In the genomic region with DNA sequence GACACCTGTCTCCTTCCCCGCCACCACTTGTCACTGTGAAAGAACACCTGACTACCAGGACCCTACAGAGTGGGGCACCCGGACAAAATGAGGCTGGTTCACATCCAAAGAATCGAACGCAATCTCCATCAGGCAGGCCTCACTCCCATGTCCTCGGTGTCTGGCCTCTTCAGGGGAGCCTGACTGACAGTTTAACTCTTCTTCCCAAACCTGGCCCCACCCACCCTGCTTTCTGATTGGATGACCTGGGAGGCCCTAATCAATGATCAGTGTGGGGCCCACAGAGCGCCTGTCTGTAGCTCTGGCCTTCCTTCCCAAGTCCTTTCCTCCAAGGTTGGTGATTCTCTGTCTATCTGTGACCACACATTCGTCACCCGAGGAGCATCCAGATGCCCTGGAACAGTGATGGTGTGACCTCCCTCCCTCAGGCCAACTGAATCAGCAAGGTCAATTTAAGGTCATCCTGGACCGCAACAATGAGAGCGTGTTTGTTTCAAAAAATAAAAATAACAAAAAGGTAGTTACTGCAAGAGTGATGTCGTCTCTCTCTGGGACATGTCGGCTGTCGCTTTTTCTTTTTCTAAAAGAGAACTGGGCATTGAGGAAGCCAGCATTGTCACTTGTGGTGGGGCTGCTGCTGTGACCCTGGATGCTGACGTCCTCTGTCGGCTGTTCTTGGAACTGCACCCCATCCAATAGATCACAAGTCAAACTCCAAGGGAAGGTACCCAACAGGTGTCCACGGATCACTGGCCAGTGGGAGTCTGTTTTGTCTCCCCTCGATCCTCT, we compare ENCODE assay signal across 9 mouse cellular contexts. TPM values are rescaled to one million over a fixed set of nuclear protein-coding genes. Genes with fewer than 3 reads are reported as not detected.
DNase-seq lines count a peak whose midpoint lies in the region; ATAC-seq and TF ChIP-seq lines count a peak whose summit lies in the region.
"Had no signal": no experiment of that assay in that cellular context is flagged by ENCODE, and none has a peak within 500 bp of the region (broad histone marks: within the 10 kb centered on the region; RNA-seq: fewer than 3 reads in every experiment).

No protein-coding gene starts in this region.

- H3K27ac ChIP-seq in heart, embryonic 12.5 days (ENCODE audit: poor library complexity, severe bottlenecking) = no peak overlapping the region
- H3K27ac ChIP-seq in limb, embryonic 10.5 days = 0 out of 2 replicates have a peak overlapping the region, but pooled peaks have one; percentile 4
- H3K27ac ChIP-seq in thymus, adult 2 months (ENCODE audit: control insufficient read depth, insufficient read depth, low read length) = no peak overlapping the region

- peaks cover 42% of the 10 kb centered on the region for H3K4me1 ChIP-seq in heart, embryonic 12.5 days (replicated peaks)
- H3K4me1 ChIP-seq in limb, embryonic 10.5 days = peaks cover 46% of the 10 kb centered on the region
- H3K4me1 ChIP-seq in thymus, adult 2 months (replicated peaks; ENCODE audit: control insufficient read depth, insufficient read depth, low read length) = peaks cover 5% of the 10 kb centered on the region

- no peak for TF ChIP-seq POLR2A in thymus, adult 2 months (IDR thresholded peaks at IDR 0.05; ENCODE audit: control insufficient read depth, extremely low read depth, insufficient read depth, low read length, poor library complexity)

- no peak overlapping the region for H3K4me2 ChIP-seq in heart, embryonic 12.5 days

- 35% methylated on average over 17 of the region's 17 CpGs for WGBS in heart, embryonic 12.5 days
- WGBS in limb, embryonic 10.5 days = 25% methylated on average over 17 of the region's 17 CpGs
- WGBS in thymus, adult 2 months = 79% methylated on average over 17 of the region's 17 CpGs

- H3K27me3 ChIP-seq in heart, embryonic 12.5 days (replicated peaks) = no peaks in the 10 kb centered on the region
- H3K27me3 ChIP-seq in limb, embryonic 10.5 days (ENCODE audit: low read depth, poor library complexity, severe bottlenecking) = peaks cover 13% of the 10 kb centered on the region; the same call in 1 of the 2 replicates
- H3K27me3 ChIP-seq in thymus, adult 2 months (ENCODE audit: control insufficient read depth, insufficient read depth, low read length) = no peaks in the 10 kb centered on the region

- H3K9ac ChIP-seq in heart, embryonic 12.5 days = no peak overlapping the region

- no peak overlapping the region for H3K4me3 ChIP-seq in heart, embryonic 12.5 days
- no peak overlapping the region for H3K4me3 ChIP-seq in limb, embryonic 10.5 days
- H3K4me3 ChIP-seq in thymus, adult 2 months (ENCODE audit: control insufficient read depth, insufficient read depth, low read length) = no peak overlapping the region

- H3K9me3 ChIP-seq in heart, embryonic 12.5 days (replicated peaks) = no peaks in the 10 kb centered on the region
- H3K9me3 ChIP-seq in limb, embryonic 10.5 days (replicated peaks) = no peaks in the 10 kb centered on the region

- no peaks in the 10 kb centered on the region for H3K36me3 ChIP-seq in heart, embryonic 12.5 days
- no peaks in the 10 kb centered on the region for H3K36me3 ChIP-seq in limb, embryonic 10.5 days
- no peaks in the 10 kb centered on the region for H3K36me3 ChIP-seq in thymus, adult 2 months (ENCODE audit: control insufficient read depth, insufficient read depth, low read length)

- no peak for DNase-seq in heart, adult 18-20 months
- DNase-seq in 416B (ENCODE audit: low read depth) (peak; percentile 73), WW6 (ENCODE audit: low read depth, low spot score) (peak; percentile 54)
- DNase-seq in limb, embryonic 10.5 days (ENCODE audit: low spot score) = no peak
- no peak for DNase-seq in urinary bladder, postnatal 25 days (ENCODE audit: low spot score)
- no peak for DNase-seq in gastrocnemius, postnatal 4 days (ENCODE audit: low spot score in 2 of 2)
- no peak for DNase-seq in thymus, adult 2 months

- TF ChIP-seq CTCF in thymus, adult 2 months (IDR thresholded peaks at IDR 0.05; ENCODE audit: borderline replicate concordance, control insufficient read depth, extremely low read depth, insufficient read depth, low read length, poor library complexity) = no peak

- peak; percentile 36; the same call in 1 of the 2 replicates for ATAC-seq in heart, embryonic 12.5 days (ENCODE audit: insufficient number of reproducible peaks, low FRiP score)
- ATAC-seq: activated CD4-positive, CD25-positive, alpha-beta regulatory T cell, adult 4 months had no signal

RNA-seq across cellular contexts. Expression of a gene that starts 28.7 kb away (rescaled TPM):
- 124 and 130 TPM in 2 replicates for polyA plus RNA-seq in heart, embryonic 12.5 days (2016; fragmentation: Nextera tagmentation; extraction: Ambion mirVana)
- 10 to 100 TPM; 41.4 to 43.0 TPM for total RNA-seq in heart, adult 18-20 months (2021)
- polyA plus RNA-seq in limb, embryonic 10.5 days (2016; fragmentation: Nextera tagmentation; extraction: Ambion mirVana) = 103 and 114 TPM in 2 replicates
- 100 to 1,000 TPM in 1 of 2 experiments, 10 to 100 TPM in 1; 98.4 to 104 TPM for total RNA-seq in gastrocnemius, postnatal 4 days (2021)
- polyA plus RNA-seq in thymus, adult 2 months (2012; rRNA removed) = 6.6 and 7.2 TPM in 2 replicates

Comparison
In these comparisons a context has a peak if more than half of its experiments do, and no peak if none do; other contexts are left out.
1. DNase-seq: peak in 416B (single experiment) and WW6 (single experiment); none in heart, adult 18-20 months (0 of 2), limb, embryonic 10.5 days (single experiment), urinary bladder, postnatal 25 days (single experiment), gastrocnemius, postnatal 4 days (0 of 2) and thymus, adult 2 months (single experiment).
2. RNA of a gene that starts 28.7 kb away (polyA plus RNA-seq): 124 to 130 TPM in heart, embryonic 12.5 days and 103 to 114 TPM in limb, embryonic 10.5 days; 6.6 to 7.2 TPM in thymus, adult 2 months; every median in the first group is over 10 times any median in the second.